Mouse (Mus musculus) skeletal muscle tissue, adult 2 months (tissue): ENCODE data around the gene Veph1.

Source experiments
- DNase-seq: peaks from one replicate; pipeline ENCODE4 v3.0.0-alpha.2; 2012; ENCODE audit warnings: low read depth, low spot score

The Veph1 gene

DNA sequence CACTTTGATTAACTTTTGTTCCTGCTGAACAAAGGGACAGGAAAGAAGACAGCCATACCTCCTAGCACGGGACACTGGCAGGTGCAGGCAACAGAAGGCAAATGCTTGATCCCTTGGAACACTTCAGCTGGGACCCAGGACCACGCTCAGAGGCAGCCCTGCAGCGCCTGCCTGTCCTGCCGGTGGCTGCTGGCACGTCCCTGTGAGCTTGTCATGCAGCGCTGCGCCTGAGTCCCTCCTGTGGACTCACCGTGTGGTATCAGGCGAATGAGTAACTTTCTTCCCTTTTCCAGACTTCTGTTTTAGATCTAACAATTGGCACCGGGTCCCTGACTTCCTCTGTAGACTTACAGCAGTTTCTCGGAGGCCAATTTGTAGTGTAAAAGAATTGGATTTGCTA is at the start of gene Veph1:
Gene Veph1 (minus strand): TSS at position 293 of the 400 bp plus-strand sequence.
- no peak for DNase-seq

DNA sequence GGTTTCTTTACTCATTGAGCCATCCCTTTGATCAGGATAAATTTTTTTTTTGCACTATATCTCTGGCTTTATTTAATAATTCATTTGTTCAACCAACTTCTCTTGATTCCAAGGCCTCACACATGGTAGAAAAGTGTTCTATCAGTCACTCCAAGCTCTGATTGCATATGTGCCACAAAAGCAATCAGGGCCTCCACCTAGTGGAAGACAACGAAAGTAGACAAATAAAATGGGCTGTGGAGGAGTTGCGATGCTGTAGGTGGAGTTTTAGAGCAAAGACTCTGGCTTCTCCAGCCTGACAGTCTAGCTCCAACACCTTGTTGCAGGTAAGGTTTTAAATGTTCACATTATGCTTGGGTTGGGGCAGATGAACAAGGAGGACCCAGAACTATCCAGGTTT is 44.1 kb upstream of the Veph1 start:
- DNase-seq: no peak

DNA sequence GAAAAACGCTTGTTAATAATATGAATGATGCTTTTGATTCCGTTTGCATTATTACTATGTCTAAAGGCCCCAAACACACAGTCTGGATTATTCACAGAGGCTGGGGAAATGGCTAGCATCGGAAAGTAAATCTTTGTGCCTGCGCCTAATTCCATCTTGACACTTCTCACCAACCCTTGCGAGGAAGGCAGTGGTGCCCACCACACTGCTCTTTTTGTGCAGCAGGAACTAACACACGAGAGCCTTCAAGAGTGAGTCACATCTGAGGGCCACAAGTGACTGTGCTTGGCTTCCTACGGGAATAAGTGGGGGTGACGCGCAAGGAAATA is 35.7 kb upstream of the Veph1 start:
- no peak for DNase-seq

DNA sequence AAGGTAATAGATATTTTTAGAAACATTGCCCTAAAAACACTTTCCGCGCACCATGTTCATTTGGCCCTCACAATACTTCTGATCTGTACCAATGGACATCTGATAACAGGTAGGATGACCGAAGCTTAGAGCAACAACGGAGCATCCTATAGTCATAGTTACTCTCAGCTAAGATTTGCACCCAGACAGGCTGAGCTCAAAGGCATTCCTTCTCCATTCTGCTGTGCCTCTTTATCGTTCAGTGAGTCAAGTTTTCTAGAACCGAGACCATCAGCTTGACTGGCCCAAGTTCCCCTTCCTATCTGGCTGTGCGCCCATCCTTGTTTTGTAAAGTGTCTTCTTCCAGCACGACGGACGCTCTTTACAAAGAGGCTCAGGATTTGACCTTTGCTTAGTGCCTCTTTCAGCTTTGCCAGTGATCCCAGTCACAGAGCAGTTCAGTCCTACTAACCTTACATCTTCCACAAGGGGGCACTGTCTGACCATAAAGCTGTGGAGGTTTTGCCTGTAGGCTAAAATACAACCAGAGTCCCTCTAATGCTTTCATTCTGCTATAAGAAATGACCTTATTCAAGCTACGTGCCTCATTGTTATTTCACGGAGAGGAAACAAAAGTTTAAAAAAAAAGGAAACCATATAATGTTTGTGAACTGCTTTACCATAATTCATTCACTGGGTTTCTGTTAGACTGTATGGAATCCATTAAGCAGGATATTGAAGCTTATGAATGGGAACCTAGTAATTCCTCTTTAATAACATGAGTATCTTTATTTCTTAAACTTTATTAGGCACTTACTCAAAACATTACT is 35.2 kb upstream of the Veph1 start:
- peak; percentile 38 for DNase-seq

DNA sequence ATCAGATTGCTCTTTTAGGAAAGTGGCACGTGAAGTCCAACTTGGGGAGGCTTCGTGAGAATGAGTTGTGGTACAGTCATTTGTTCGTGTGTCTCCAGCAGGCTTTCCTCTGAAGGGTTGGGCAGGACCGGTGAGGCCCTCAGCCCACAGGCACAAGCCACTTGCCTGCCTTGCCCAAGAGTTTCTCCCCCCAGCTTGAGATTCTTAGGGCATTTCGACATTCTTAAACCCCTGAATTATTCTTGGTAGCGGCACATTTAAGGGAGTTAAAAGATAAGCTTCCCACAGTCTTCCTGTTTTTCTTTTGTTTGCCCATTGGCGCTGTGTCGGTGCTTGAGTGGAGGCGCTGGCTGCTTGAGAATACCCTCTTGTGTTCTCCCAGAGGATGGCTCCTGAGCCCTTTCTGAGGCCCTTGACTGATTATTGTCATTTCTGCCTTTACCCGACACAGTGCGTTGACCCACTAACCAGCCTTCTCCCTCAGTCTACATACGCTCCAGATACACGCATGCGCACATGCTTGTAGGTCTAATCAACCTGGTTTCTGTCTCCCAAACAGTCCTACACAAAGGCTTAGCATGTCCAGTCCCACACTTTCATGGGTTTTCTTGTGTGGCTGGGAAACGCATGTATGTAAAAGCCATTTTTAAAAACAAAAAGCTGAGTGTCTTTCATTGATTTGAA is 34.4 kb upstream of the Veph1 start:
- no peak for DNase-seq

DNA sequence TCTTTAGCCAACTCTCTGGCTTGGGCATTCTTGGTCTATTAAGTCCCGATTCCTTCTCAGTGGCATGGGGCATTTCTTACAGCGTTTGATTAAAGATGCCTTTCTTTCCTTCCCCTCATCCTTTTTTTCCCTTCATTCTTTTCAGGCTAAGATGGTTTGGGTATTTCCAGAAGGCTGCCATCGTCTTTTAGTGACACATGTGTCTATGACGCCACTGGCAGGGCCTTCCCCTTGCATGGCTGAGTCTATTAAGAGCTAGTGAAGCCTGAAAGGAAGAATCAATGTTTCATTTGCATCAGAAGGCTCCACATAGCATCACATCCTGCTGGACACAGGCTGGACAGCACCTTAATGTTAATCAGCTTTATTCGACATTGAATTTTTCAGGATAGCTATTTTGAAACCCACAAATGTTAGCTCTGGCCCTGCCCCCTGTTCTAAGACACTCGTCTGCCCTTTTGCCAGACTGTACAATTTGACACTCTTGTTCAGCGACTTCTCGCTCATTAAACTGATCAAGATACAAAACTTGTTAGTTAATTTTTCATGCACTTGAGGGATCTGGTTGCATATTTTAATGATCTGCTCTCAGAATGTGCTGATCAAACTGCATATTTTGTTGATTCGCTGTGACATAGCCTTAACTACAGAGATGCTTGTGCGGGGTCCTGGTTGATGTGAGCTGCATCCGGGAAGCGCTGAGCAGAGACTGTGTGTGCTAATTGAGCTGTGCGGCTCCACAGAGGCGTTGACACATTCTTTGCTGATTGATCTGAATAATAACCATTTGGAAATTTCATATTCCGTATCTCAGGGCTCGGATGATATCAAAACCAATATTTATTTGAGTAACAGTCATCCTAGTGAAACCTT is 29.6 kb upstream of the Veph1 start:
- DNase-seq: no peak

DNA sequence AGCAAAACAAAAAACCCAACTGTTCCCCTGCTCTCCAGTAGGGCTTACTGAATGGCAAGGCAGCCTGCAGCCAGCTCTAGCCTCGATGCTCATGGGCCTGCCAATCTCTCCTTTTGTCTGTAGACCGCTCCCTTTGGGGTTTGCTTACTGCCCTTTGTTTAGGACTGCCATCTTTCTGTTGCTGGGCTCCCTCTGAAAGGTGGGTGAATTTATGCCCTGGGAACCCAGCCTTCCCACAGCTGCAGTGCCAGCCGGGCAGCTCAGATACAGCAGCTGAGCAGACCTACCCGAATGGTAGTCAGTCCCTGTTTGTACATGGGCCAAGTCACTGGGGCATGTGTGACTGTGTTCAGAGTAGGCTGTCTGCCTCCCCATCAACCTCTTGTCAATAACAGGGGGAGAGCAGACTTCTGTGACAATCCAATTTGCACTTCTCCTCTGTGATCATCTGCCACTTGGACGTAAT is 28.9 kb upstream of the Veph1 start:
- no peak for DNase-seq

DNA sequence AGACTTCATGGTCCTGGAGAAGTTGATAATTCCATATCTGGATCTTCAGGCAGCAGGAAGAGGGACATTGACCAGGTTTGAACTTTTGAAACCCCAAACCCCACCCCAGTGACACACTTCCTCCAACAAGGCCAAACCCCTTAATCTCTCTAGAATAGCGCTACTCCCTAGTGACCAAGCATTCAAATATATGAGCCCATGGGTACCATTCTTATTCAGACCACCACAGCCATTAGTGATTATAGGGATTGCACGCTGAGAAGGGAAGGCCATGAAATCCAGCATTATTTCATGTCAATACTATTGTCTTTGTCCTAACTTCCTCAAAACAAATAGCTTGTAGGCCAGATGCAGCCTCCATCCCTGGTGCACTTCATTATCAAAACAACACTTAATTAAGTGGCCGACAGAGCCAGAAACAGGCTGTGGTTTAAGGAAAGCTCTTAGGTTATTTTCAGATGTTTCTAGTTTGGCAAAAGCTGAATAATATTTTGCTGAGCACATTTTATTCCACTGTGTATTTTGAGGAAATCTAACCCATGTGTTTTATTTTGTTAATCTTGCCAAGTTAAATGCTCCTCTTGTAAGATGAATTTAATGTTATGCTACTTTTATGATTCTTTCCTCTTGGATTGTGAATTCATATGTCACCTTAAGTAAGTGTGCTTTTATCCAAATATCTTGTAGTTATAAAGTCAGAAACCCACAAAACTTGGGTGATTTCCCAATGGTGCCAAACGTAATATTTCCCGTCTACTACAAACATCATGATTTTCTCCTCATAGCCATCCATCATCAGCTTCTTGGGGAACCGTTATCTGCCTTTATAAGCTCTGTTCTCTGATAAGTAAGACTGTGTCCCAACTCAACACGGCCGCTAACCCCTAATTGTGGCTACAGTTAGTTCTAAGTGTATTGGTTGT is 18.4 kb upstream of the Veph1 start:
- peak; percentile 21 for DNase-seq

DNA sequence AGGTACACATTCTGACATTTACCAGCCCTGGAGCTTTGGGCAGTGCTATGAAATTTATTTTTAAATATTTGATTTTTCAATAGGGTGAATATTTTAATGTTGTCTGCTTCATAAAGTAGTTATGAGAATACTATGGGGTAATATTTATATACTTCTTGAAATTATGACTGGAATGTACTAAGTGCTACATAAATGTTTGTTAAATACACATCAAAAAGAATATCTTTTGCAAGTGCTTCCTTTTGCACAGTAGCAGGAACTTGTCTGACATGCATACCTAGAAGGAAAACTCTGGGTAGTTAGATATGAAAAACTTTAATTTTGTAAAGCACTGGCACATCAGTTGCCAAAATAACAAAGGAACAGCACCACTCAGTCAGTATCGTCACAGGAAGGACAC is 13.9 kb upstream of the Veph1 start:
- no peak for DNase-seq

DNA sequence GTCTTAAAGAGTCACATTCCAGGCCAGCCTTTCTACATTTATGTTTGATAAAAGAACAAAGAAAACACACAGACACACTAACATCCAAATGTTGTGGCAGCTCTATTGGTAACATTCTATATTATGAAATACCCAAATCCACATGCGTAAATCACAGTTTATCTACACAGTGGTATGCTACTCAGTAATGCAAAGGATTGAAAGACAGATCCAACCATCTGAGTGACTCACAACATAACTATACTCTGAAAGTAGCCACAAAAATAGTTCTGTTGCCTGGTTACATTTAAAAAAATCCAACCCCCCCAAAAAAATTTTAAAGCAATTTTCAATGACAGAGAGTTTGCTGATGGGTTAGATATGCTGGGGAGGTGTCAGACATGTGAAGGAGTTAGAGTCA is 12.9 kb upstream of the Veph1 start:
- DNase-seq: no peak

DNA sequence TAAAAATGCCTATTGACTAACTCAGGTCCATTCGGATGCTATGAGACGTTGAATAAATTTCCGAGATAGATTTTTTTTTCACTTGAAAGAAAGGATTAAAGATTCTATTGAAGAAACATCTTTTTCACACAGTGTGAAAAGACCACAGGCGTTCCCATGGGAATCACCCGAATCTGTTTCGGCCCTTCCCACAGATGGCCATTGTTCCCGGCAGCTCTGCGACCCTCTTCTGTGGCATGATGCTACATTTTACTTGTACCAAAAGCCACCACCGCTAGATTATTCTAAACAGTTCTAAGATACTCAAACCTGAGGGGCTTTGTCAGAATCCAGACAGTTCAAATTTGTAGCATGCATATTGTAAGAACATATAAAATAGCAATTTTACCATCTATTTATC is 1.4 kb downstream of the Veph1 start:
- no peak for DNase-seq

DNA sequence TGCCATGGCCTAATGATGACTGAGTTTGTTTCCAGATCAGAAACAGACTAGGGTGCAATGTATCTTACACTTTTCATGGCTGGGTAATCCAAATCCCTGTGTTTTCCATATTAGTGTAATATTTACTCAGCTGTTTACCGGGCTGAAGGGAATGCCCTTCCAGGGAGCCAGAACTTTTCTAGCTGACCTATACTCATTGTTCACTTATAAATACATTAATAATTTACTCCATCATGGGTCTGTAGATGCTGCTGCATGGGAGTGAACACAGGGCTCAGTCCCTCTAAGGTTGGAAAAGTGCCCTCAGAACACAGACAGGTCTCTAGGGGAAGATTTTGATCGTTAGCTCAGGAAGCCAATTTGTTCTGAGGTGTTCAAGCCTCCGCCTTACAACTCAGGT is 1.9 kb downstream of the Veph1 start:
- no peak for DNase-seq

DNA sequence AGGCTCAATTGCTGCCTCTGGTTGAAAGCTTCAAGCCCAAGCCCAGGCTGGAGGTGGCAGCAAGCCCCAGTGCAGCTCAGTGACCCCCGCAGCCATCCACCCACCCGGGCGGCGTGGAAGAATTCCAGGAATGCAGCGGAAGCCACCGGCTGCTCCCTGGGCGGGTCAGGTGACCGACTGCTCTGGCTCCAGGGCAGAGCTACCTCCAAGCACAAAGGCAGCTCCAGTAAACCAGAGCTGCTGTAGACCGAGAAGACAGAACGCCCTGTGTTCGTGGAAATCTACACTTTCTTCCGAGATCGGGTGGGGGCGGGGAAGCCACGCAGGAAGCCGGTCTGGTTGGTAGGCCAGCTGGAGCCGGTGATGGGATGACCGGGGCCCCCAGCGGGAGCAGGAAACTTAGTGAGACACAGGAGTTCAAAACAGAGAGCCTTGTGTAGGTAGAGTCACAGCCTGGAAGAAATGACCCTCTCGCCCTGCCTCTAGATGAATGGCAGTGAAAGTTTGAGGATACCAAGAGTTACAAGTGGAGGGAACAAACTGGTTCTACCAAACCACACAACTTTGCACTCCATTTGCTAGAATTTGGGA is 4.2 kb downstream of the Veph1 start:
- DNase-seq: no peak

DNA sequence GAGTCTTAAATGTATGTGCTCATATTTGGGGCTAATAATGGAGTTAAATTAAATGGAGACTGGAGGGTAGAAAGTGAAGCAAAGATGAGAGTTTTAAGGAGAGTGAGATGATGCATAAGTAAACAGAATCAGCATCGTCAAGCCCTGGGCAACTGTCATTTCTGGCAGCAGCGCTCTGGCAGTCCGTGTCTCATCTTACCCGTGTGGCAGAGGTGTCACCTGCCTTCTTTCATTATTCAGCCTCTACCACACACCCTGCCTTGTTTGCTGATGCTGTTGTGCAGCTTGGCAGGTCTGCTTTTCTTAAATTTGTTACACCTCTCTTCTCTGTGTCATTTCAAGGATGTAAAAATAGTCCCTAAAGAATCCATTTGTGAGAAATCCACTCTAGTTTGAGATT is 33.4 kb downstream of the Veph1 start:
- no peak for DNase-seq

DNA sequence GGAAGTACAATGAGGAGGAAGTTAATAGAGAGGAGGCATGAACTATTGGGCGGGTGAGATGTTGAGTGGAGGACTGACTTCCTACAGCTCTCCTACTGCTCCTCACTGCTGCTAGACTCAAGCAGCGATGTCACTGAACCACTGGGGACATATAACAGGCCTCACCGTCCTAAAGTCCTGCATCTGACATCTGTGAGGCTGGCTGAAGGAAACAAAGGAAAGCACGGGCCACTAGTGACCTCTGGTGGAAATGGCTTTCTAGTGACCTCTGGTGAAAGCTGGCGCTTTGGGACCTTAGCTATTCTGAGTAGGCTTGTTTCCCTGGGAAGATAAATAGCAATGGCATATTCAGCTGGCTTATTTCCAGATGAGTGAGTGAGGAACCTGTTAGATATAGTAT is 34.3 kb downstream of the Veph1 start:
- no peak for DNase-seq

DNA sequence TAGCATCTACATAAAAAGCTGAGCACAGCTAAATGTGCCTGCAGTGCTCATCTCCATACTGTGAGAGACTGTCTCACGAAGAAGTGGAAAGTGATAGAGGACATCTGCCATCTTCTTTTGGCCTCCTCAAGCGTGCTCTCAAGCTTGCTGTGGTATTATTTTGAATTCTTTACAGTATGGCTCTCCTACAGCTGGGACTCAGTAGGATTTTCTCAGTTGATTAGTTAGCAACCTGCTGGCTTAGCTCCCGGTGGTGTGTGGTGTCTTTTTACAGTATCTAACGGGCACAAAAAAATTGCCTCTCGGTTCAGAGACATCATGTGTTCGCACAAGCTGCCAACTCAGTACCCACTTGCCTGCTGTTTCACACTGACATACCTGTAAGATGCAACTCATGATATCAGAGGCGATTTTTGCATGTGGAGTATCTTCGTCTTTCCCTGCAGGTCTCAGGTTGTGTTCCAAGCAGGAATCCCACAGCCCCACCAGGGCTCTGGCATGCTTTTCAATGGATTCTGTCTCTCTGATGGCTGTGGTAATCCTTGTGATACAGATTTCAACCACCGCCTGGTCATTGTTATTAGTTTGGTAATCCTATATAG is 42.0 kb downstream of the Veph1 start:
- no peak for DNase-seq

DNA sequence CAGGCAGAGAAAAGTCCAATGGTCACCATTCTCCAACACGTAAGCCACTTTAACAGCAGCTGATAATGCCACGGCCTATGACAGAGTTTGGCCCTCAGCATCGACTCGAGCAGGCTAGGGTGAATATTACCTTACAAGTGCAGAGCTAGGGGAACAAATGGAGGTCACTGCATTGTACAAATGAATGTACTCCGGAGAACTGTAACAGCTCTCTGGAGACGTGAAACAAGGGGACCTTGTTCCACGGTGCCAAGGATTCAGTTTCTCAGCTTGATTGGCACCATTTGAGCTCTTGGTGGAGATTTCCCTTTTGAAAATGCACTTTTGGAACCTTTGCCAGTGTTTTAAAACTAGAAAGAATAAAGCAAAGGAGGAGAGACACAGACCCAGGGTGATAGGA is 44.8 kb downstream of the Veph1 start:
- no peak for DNase-seq

DNA sequence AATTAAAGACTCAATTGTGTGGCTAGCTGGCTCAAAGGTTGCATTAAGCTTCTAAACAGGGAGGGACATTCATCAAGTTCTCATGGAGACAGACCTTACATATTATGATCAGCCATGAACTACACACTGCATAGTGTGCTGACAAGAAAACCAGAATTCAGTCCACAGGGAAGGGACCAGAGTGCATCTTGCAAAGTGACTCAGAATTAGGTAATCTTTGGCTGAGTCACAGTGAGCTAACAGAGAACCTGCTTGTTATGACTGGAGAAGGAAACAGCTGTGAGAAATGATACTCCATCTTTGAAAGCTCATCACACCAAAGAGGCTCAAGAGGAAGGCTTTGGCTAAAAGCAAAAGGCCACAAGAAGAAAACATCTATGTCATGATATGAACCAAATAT is 56.2 kb downstream of the Veph1 start:
- DNase-seq: peak; percentile 42

DNA sequence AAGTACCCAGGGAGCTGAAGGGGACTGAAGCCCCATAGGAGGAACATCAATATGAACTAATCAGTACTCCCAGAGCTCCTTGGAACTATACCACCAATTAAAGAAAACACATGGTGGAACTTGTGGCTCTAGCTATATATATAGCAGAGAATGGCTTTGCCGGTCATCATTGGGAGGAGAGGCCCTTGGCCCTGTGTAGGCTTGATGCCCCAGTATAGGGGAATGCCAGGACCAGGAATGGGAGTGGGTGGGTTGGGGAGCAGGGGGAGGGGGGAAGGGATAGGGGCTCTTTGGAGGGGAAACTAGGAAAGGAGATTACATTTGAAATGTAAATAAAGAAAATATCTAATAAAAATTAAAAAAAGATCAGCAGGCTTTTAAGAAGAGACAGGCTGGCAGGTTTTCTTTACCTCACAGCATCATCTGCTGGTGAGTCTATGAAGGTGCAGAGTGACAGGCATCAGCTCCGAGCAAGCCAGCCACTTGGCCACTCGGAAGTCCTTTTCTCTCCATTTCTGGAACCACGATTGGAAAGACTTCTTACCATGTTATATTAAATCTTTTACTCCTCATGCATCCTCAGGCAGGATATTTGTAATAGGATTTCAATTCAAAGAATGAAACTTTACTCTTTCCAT is 60.3 kb downstream of the Veph1 start:
- peak; percentile 24 for DNase-seq

DNA sequence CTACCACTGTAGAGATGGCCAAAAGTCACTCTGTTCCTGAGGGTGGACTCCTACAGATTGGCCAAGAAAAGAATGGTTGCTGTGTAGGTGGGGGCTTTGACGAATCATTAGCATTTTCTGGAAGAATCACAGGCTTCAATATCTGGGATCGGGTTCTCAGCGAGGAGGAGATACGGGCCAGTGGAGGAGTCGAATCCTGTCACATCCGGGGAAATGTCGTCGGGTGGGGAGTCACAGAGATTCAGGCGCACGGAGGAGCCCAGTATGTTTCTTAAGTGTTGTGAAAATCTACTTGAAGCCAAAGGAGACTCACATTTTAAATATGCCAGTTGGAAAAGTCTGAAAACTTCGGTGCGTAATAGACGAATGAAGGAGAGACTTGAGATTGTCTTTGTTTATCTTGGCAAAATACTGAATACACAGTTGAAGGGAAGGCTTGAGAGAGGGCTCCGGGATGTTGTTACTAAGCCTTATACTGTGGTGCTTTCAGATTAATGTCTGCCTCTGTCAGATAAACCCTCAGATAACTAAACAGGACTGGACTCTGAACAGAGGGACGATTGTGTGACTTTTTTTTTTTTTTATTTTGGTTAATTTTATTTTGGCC is 71.6 kb downstream of the Veph1 start:
- DNase-seq: no peak
